Mouse (Mus musculus) bone marrow macrophage, adult 2 months (primary cell): ENCODE measurements around the gene Mapkapk3.

Source experiments
- CTCF ChIP-seq: IDR thresholded peaks from 2 replicates; pipeline ENCODE4 v1.5.1; 2012; ENCODE audit warnings: low read depth, mild to moderate bottlenecking, low read length, moderate library complexity
- POLR2A ChIP-seq: IDR thresholded peaks from 2 replicates; pipeline ENCODE4 v1.6.1; 2012; ENCODE audit warnings: mild to moderate bottlenecking, low read depth, low read length, borderline replicate concordance

GRCm38 (mm10) chr9:107296041-107296440 lies 6.4 kb upstream of the Mapkapk3 start:
- no peak for TF ChIP-seq CTCF
- no peak for TF ChIP-seq POLR2A
